Mouse (Mus musculus) cerebellum, adult 11-12 months (tissue): ENCODE data around the gene Hoxa3.

ENCODE experiments used
- DNase-seq: peaks from one replicate; pipeline ENCODE4 v3.0.0; 2022

The Hoxa3 gene

DNA sequence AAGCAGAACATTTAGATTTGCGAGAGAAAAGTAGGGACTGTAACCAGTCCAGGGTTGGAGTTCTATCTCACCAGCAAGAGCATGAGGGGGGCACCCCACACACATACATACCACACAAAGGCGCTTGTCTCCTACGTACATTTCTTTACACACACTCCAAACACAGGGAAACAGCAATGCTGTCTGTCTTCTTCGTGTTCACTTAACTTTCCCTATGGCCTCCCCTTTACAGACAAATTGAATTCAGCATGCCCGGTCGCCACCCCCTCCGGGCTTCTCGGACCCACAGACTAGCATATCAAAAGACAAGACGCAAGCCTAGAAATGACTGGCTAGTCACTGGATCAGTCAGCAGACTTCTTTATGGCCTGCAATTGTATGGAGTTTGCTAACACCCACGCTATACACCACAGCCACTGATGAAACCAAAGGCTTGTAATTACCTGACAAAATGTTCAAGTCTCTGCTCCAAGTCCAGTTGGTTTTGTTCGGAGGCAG is 32.9 kb downstream of the Hoxa3 start:
- no peak for DNase-seq

DNA sequence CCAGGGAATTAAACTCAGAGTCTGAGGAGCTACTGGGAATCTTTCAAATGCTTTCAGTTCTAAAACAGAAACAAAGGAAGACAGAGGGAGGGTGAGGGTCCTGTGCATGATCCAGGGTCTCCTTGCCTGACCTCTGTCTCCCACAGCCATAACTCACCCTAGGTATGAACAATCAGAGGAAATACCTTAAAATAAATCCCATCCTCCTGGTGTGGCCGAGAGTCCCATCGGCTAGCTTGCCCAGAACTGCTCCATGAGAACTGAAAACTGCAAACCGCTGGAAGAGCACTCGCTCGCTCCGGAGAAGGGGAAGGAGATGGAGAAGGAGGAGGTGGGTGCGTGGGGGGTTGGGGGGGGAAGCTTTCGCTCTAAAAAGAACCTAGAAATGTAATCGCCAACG is 33.4 kb downstream of the Hoxa3 start:
- DNase-seq = no peak

DNA sequence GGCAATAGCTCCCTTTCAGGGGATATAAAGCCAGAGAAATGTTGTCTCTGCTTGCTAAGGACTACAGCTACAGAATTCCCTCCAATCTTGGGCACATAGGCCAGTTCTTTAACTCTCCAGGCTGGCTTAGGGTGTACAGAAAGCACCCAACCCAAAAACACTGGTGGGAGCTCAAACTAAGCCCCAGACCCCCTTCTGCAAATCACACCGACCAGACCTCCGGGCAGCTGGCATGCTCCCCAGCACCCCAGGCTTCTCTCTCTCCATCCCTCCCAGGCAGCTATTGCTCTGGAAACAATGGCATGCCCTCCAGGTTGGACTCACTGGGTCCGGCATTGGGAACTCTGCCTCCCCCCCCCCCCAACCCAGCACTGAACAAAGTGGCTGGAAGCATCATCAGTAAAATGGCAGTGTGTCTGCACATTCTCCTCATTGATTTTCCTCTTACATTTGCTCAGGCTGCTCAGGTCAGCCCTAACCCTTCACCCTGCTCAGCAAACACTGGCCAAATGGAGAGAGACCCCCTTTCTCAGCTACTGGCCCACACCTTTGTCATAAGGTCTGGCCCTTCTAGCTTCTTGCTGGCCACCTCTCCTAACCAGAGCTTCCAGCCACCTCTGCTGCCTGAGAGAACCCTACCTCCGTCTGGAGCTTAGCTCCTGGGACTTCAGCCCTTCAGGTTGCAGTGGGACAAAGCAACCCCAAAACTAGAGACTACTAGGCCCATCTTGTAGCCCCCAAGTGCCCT is 34.0 kb downstream of the Hoxa3 start:
- no peak for DNase-seq

DNA sequence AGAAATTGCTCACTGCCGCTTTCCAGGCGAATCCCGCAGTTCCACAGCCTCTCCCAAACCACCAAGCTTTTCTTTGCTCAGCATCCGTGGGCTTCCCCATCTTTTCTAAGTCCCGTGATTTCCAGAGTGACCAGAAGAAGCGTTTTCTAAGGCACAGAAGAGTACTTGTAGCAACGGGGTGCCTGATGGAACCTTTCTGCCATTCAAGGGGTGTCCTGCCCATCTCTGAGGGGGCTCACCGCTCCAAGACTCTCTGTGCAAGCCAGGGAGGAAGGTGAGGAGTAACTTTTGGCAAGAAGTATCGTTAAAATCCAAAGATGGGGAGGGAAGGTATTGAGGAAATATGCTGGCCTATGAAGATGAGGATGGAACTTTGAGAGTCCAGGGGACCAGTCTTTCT is 35.3 kb downstream of the Hoxa3 start:
- DNase-seq = no peak

DNA sequence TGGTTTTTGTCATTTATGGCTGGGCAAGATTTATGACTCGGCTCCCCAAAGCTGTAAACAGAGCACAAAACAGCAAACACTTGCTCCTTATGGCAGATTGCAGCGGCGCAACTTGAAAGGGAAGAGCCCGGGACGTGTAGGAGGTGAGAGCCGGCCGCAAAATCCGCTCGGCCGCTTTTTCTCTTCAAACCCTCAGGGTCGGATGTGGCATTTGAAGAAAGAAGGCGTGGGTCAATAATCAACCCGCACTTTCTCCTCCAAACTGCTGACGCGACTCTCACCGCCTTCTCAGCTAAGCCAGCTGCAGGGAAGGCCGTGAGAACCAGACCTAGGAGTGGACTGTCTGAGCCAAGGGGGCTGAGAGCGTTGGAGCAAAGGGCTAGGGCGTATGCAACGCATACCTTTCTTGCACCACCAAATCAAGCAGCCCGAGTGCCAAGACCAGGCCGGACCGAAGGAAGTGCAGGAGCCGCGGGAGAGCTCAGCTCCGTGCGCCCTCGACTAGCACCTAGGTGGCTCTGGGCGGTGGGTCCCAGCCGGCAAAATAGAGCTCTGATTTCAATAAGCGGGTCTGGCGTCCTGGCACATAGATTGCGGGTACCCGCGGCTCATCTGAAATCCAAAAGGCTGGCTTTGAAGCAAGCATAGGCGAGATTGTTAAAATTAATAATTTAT is 35.9 kb downstream of the Hoxa3 start, which contains the start of gene 5730596B20Rik:
TSS of gene 5730596B20Rik (plus strand) at position 438 of the 675 bp plus-strand sequence.
- DNase-seq = no peak

DNA sequence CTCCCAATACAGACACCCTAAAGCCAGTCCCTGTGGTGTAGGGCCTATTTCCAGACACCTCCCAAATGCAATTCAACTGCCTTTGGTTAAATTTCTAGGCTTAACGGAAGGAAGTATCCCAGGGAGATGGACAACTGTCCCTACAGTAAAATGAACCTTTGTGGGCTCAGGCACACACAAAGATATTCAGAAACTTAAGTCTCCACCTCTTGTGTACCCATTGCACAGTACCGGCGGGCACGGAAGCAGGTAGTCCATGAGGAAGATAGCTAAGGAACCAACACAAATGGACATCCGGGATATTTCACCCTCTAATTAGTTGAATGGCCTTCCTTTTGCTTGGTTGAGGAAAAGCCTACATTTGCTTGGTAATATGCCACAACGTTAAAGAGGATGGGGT is 36.7 kb downstream of the Hoxa3 start:
- DNase-seq = no peak

DNA sequence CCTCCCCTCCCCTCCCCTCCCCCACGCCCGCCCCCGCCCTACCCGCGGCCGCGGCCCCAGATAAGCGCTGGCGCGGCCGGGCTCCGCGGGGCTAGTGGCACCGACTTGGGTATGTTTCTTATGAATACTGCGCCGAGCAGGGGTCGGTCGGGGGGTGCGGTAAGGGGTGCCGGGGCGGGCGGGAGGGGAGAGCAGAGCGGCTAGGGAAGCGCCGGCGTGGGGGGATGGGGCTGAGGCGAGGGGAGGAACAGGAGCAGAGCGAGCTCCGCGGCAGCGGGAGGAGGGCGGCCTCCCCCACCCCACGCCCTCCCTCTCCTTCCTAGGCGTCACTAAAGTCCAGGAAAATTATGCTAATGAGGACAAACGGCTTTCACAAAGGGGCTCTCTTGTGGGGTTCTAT is 37.3 kb downstream of the Hoxa3 start:
- DNase-seq = no peak

DNA sequence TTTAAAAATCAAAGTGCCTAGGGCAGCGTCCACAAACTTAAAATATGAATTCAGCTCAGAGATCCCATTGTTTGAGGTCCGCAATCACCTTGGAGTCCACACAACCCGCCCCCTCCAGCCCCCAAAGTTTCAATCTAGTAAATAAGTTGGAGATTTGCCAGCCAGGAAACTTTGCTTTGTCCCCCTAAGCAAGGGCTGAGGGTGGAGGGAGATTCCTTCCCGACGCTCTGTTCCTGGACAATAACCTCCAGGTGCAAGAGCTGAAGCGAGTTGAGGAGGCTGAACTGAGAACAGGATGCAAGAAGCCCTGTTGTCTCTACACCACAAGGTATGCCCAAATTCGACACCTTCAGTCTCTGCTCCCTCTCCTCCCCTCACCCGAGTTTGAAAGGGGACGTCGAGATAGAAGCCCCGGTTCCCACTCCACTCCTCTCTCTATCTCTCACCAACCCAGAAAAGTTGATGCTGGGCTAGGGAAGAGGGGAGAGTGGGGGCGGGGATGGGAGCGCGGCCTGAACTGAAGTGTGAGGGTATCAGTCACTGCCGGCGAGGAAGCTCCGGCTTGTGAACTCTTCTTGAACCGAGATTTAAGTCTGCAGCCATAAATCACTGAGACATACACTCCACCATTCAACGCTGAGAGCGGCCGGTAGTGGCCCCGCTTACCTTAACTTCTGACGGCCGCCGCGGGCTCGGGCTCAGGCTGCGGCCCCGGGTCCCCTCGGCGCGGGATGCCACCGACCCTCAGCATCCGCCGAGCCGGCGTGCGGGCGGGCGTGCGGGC is 38.0 kb downstream of the Hoxa3 start:
- no peak for DNase-seq

DNA sequence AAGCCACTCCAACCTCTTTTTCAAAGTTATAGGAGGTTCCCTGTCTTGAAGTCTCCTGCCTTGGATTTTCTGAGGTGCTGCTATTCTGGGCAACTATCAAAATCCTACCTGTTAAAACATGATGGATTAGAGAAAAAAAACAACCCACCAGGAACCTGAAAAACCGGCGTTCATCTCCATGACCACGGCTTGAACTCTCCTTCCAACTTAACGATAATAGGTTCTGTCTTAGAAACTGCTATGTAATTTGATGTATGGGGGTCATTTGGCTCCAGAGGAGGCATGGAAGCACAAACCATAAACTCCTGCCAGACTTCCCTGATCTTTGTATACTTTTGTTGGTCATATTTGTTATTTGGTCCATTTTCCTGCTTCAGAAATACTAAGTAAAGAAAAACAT is 39.5 kb downstream of the Hoxa3 start:
- DNase-seq = no peak

DNA sequence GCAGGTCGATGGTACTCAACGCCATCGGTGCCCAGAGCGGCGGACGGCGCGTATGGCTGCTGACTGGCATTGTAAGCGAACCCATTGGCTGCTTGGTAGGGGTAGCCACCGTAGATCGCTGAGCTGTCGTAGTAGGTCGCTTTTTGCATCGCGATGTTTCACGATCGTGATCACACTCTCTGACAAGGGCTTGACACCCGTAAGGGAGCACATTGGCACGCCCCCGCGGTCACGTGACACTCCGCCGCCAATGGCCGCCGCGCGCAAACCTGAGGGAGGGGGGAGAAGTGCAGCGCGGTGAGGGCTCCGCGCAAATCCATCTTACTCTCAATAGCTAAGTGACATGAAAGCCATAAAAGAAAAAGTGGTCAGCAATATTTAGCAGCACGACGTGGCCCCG is 40.6 kb downstream of the Hoxa3 start:
- DNase-seq = no peak

DNA sequence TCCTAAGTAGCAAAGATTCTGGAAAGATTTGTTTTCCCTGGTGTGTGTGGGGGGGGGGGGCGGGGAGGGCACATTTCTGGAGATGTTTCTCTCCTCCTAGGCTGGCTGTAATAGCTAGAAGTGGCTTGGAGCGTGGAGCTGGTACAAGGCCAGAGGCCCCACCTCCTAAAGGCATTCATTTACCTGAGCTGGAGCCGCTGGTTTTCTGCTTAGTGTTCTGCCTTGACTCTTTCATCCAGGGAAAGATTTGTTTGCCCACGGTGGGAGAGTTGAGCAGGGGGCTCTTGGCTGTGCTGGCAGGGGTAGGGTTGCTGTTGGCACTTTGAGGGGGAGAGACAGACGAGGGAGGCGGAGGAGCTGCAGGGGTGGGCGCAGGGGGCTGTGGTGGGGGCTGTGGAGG is 41.2 kb downstream of the Hoxa3 start:
- DNase-seq = no peak

DNA sequence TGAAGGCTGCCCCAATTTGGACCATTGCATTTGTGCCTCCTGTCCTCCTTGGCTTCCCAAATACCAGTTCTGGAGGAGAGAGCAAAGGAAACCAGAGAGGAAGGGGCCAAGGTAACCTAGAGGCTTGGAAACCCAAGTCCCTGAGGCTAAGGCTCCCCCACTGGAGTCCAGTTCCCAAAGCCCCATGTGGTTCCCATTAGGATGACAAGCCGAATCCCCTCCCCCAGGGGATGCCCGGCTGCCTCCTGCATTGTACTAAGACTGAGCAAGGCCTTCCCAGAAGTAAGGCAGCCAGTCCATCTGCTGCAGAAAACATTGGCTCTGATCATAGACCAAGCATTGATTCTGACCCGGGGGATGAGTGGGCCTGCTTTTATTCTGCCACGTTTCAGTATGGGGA is 41.8 kb downstream of the Hoxa3 start:
- DNase-seq = no peak

DNA sequence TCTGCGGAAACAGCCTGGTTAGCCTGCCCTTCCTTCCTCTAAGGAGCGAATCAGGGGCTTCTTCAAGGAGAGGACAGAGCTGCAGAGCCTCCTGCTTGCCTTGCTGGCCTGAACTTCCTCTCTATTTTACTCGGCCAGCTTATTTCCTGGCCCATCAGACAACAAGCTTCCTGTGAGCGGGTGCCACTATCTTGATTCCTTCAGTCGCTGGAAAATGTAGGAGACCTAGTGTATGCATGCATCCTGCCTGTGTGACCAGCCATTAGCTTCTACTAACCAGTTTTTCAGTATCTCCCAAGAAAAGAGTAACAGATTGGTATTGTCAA is 42.3 kb downstream of the Hoxa3 start:
- no peak for DNase-seq

DNA sequence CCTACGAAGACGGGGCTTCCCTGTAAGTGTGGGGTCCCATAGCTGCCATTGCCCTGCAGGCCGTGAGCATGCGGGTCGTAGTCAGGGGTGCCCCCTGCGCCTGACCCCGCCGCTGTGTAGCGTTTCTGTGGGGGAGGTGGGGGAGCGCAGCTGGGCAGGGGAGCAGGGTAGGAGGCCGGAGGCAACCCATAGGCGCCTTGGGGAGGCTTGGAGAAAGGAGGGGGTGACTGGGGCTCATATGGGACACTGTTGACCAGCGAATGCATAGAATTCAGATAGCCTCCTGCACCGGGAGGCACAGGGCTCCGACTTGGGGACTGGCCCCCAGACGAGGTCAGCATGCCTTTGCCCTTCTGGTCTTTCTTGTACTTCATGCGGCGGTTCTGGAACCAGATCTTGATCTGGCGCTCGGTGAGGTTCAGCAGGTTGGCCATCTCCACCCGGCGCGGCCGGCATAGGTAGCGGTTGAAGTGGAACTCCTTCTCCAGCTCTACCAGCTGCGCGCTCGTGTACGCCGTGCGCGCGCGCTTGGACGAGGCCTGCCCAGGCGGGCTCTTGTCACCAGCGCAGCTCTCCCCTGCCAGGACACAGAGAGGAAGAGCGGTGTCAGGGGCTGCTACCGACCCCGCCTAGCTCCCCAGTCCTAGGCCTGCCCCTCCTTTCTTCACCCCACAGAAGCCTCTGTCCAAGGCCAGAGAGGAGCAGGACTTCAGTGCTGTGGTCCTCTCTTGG is 42.8 kb downstream of the Hoxa3 start:
- no peak for DNase-seq

DNA sequence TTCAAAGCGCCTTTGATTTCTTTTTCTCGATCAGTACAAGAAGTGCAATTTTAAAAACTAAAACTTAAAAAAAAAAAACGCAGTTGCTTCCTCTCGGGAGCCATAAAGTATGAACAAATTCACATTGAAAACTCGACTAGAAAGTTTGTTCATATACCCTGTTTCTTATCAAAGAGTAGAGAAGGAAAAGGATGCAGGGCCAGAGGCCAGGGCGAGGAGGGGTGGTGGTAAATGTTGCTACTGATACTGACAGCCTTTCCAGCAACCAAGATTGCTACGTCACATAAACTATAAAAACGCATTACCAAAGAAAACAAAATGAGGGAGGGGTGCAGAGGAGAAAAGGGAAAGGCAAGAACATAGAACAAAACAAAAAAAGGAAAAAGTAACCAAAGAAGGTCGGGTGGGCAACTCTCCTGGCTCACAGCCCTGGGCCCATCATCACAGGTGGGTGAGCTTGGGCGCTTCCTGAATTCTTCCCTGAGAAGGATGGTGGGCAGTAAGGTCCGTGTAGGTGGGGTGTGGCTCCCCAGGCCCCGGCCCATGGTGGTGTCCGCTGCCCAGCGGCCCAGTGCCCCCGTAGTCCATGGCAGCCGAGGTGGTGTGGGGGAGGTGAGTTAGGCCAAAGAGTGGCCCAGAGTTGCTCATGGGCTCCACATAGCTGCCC is 43.5 kb downstream of the Hoxa3 start:
- DNase-seq = no peak

DNA sequence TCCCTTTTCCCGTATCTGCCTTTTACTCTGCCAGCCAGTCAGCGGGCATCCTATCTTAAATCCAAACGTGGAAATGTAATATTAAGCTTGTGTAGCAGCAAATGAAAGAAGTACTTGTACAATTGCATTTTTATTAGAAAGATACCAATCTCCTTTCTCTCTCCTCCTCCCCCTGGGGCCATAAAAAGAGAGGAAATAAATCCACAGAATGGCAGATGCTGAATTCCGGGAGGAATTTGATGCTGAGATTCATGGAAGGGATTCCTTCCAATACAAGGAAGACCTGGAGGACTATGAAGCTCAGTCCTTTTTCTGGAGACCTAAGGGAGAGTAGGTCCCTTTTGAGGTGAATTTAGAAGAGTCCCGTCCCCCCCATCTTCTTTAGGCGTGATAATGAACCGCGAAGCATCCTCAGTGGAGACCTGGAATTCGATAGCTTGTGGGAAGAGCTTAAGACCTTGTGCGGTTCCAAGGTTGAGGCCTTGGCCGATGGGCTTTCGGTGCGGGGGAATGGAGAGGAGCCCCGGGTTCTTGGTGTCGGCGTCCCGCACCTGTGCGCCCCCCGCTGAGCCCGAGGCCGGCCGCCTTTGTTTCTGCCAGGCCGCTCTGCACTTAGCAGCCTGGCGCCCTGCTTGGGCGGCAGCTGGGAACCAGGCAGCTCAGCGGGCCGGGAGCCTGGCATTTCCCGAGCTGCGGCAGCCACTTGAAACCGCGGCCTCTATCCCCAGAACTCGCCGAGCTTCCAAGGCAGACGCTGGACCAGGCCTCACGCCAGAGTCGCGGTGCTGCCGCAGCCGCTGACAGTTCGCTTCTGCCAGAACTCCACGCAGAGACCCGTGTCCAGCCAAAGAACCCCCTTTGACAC is 44.7 kb downstream of the Hoxa3 start:
- DNase-seq = no peak

DNA sequence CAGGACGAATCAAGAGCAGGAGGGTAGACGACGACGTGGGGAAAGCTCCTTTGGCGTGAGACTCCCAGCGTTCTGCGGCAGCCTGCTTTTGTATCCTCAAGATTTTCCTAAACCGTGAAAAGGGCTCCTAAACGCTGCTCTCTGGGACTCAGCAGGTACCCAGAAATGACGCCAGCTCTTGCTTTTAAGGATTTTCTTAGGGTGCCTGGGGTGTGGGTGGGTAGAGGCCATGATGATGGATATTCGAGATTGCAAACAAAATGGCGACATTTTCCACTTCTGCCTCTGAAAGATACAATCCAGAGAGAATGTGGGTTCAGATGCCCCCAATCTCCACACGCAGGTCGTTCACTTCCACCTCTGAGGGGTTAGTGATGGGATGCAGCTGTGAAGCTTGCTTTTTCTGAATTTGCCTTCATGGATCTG is 45.4 kb downstream of the Hoxa3 start:
- no peak for DNase-seq

DNA sequence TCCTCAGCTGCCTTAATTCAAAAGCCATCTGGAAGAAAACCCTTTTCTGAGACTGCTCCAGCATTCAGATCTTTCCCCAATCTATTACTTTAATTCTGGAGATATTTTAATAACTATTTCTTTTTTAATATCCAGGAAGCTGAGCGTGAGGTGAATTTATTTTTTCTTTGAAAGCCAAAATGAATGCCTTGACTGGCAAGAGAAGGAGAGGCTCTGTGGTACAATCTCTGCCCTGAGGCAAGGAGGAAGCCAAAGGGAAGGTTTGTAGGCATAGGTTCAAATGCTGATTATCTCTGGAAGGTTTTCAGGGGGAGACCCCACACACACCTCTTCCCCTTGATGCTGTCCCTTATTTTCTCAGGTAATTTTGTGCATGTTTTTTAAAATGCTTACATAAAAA is 46.0 kb downstream of the Hoxa3 start:
- no peak for DNase-seq

DNA sequence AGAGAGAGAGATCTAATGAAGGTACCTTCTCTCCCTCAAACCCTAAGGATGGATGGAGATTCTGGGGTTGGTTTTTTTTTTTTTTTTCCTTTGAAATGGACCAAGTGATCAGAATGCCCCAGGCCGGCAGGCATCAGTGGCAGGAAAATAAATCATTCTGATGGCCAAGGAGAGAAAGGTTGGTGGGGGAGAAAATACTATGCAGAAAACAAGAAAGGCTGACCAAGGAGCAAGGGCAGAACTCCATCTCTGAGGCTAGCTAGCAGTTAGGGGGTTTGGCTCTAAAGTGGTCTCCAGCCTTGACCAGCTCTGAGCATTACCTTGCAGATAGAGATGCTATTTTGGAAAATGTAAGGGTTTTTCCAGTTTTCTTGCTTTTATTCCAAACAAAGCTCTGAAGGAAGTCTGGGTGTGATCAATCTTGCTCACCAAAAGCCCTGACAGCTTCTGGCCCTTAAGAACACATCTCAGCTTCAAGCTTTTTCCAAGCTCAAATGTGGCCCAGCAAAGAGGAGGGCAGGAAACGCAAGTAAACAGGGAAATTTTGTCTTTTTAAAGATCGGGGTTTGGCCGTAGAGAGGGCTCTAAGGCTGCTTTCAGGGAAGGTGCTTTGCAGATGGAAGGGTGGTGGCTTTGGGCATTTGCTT is 46.6 kb downstream of the Hoxa3 start:
- DNase-seq = no peak

DNA sequence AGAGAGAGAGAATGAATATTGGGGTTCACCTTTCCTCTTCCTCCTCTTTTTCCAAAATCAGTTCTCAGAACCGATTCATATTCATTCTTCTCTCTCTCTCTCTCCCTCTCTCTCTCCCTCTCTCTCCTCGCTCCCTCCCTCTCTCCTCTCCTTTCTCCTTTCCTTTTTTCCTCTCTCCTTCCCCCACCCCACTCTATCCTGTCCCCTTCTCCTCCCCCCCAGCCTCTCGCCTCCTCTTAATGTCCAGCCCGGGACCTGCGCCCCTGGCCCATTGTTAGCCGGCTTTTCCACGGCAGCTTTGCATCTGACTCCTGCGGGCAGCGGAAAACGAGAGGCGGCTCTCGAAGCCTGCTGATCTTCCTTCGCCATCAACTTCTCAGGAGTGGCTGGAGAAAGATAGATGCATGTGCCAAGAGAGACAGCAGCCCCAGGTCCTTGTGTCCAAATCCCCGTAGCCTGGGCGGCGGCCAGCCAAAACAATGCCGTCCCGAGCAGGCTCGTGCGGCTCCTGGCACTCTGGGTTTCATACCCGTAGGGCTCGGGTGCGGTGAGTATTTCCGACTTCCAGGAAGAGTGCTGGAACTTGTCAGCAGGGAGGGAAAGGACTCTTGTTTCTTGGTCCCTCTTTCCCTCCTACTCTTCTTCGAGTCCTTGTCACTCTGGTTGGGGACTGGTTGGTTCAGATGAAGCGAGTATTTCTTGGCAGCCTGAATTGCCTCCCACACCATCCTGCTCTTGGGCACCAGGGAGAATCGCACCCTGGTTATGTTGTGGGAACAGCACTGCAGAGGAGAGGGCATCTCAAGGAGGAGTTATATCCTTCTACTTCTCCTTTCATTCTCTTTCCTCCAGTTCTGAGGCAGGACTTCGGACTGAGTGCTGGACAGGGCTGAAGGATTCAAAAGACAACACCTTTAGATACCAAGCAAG is 47.4 kb downstream of the Hoxa3 start:
- DNase-seq = no peak
